Mouse (Mus musculus) heart, postnatal 14 days (tissue): ENCODE measurements at regions not wholly inside any gene's neighbourhood (a gene's known extent, or its start where the extent isn't known, plus 50 kb on each side); places are given as distances from the start of the nearest gene placed in this dataset.

Source experiments
- DNase-seq, 2 experiments: peaks; one replicate each; pipeline ENCODE4 v3.0.0; 2021 to 2022
- intact Hi-C: fragments of 180-260 bp; cut with DNase I; formaldehyde crosslinking; loops from one replicate; pipeline ENCODE4 v1.15.1; 2025

GRCm38 (mm10) chr9:94016747-94017487 lies 521.0 kb downstream of the 1190002N15Rik start:
- intact Hi-C loops = no loop called here
- no peak for DNase-seq

- intact Hi-C loops = no loop called here
- no peak for DNase-seq
These were observed 545.7 kb downstream of the 1190002N15Rik start for GRCm38 (mm10) chr9:93992216-93992615.

GRCm38 (mm10) chr9:93991141-93991540 lies 546.7 kb downstream of the 1190002N15Rik start:
- DNase-seq = no peak
- intact Hi-C loops = no loop called here

GRCm38 (mm10) chr9:93981136-93981535 lies 556.7 kb downstream of the 1190002N15Rik start:
- DNase-seq = no peak
- intact Hi-C loops = no loop called here

DNA sequence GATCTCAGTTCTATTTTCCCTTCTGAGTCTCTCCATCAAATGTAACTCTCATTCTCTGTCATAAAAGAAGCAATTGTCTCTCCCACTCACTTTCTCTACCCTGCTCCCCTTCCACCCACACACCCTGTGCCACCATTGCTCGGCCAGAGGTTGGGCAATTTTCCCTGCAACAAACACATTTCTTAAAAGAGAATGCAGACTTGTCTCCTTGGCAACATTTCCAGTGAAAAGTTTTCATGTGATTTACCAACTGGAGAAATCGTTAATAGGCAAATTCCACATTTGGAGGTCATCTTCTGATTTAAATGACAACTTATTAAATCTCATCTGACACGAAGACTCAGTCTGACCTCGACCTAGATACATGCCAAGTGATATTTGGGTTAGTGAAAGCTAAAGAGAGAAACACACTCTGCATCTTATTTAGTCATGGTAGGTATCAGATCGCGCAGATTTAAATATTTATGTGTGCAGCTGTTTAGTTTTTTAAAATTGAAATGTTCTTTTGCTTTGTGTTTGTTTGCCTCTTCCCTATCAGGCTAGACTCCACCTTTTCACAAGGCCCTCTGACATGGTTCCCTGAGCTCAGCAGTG lies 568.1 kb downstream of the 1190002N15Rik start:
- no peak for DNase-seq
- intact Hi-C loops = no loop called here

DNA sequence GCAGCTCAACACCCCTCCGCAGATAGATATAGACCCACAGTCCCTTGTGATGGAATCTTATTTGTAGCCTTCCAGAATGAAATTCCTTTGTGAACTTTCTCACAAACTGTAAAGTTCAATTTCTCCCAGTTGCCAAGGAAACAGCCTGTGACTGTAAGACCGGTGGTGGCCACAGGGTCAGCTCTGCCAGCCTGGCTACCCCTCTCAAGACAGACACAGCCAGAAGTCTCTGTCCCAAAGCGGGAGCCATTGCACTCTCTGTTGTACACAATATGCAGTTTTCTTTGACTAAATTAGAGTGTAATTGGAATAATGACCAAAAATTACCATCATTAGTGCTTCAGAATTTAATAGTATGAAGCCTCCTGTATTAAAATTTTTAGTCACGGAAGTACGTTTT lies 568.8 kb downstream of the 1190002N15Rik start:
- no peak for DNase-seq
- intact Hi-C loops = no loop called here

- no peak for DNase-seq
- intact Hi-C loops = no loop called here
These were observed 582.4 kb downstream of the 1190002N15Rik start for GRCm38 (mm10) chr9:93955235-93956040.

- intact Hi-C loops = no loop called here
- no peak for DNase-seq
These were observed 589.2 kb downstream of the 1190002N15Rik start for GRCm38 (mm10) chr9:93948671-93949070.

DNA sequence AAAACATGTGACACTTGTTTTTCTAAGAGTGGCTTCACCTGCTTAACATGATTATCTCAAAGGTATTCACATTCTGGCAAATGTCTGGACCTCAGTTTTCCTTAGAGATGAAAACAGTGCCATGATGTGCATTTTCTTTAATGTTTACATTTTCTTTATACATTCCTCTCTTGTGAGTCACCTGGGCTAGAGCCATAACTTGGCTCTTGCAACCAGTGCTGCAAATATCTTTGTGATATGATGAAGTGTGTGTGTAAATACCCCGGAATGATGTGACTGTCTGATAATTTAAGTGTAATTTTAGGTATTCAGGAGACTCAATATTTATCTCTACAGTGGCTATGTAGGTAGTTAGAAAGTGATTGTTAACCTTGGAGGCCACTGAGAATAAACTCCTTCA lies 590.8 kb downstream of the 1190002N15Rik start:
- intact Hi-C loops = no loop called here
- DNase-seq = no peak

GRCm38 (mm10) chr9:93940193-93940592 lies 597.7 kb downstream of the 1190002N15Rik start:
- no peak for DNase-seq
- intact Hi-C loops = no loop called here

- DNase-seq = no peak
- intact Hi-C loops = no loop called here
These were observed 607.2 kb downstream of the 1190002N15Rik start for GRCm38 (mm10) chr9:93930684-93931083.

GRCm38 (mm10) chr9:93889256-93889655 lies 648.6 kb downstream of the 1190002N15Rik start:
- intact Hi-C loops = no loop called here
- no peak for DNase-seq

GRCm38 (mm10) chr9:93880112-93880511 lies 657.8 kb downstream of the 1190002N15Rik start:
- no peak for DNase-seq
- intact Hi-C loops = no loop called here

GRCm38 (mm10) chr9:93879572-93879971 lies 658.3 kb downstream of the 1190002N15Rik start:
- intact Hi-C loops = no loop called here
- DNase-seq = no peak

- DNase-seq = no peak
These were observed 667.1 kb downstream of the 1190002N15Rik start for GRCm38 (mm10) chr9:93870778-93871177.

DNA sequence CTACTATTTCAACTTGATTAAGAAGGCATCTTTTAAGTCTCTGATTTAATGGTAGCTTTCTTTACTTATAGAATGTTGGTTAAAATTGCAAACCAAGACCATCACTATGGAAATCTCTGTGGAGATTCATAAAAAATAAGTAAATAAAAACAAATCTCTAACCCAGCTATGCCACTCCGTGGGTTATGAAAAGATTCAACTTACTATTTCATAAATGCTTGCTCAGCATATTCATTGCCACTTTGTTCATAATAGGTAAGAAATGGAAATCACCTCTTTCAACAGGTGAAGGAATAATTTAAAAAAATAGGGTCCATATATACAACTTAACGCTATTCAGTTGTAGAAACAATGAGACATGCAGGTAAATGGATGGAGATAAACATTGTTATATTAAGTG lies 679.9 kb downstream of the 1190002N15Rik start:
- intact Hi-C loops = no loop called here
- DNase-seq = no peak

More at GRCm38 (mm10) chr9:93870778-93871177, 667.1 kb downstream of the 1190002N15Rik start:
- intact Hi-C loops = no loop called here

DNA sequence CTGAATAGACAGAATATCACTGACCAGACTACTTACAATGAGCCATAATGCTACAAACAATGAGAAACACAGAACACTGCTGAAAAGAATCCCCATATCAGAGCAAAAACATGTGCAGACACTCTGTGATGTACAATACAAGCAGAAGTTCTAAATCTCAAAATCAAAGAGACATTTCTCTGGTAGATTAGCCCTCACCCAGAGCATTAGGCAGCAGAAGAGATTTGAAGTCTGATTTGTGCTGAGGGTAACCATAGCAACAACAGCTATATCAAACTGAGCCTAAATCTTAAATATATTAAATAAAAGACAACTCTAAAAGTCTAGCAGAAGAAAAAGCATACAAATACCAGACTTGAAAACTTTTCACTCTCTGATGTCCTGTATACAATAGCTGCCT lies 691.5 kb downstream of the 1190002N15Rik start:
- intact Hi-C loops = no loop called here

GRCm38 (mm10) chr9:93843869-93844268 lies 694.0 kb downstream of the 1190002N15Rik start:
- intact Hi-C loops = no loop called here
- no peak for DNase-seq

More for the DNA sequence above, 691.5 kb downstream of the 1190002N15Rik start:
- no peak for DNase-seq
